Mouse (Mus musculus): ENCODE results near the gene Crhr1.

- TF ChIP-seq CTCF (IDR thresholded peaks at IDR 0.05; ENCODE audit: low read depth), result no peak
- TF ChIP-seq EP300 (IDR thresholded peaks at IDR 0.05; ENCODE audit: low read depth), result no peak
These were observed 23.7 kb downstream of the Crhr1 start for GRCm38 (mm10) chr11:104156391-104156790.

Measured in liver, postnatal 0 days (tissue).